Mouse (Mus musculus) liver, embryonic 15.5 days (tissue): ENCODE results near the gene Tmco3. TPM values are rescaled to one million over a fixed set of nuclear protein-coding genes. Genes with fewer than 3 reads are reported as not detected.

Experiments used
- ATAC-seq: fragments of 200-750 bp; cut with Nextera tagmentation; 2 replicates; pipeline ENCODE4 v1.8.0; 2017; ENCODE audit warnings: moderate number of reproducible peaks, mild to moderate bottlenecking, moderate library complexity; ENCODE audit not compliant: insufficient read depth
- H3K27ac ChIP-seq: fragments of 300-500 bp; sonication (generic); replicated peaks from 2 replicates; pipeline ENCODE4 v1.5.1; 2015; ENCODE audit warnings: mild to moderate bottlenecking, inconsistent platforms
- H3K27me3 ChIP-seq: fragments of 300-500 bp; sonication (generic); 2 replicates; pipeline ENCODE4 v1.6.1; 2015; ENCODE audit warnings: mild to moderate bottlenecking, inconsistent platforms
- H3K36me3 ChIP-seq: fragments of 300-500 bp; sonication (generic); replicated peaks from 2 replicates; pipeline ENCODE4 v1.6.1; 2015; ENCODE audit warnings: moderate library complexity, mild to moderate bottlenecking, inconsistent platforms
- H3K4me1 ChIP-seq: fragments of 300-500 bp; sonication (generic); replicated peaks from 2 replicates; pipeline ENCODE4 v1.6.1; 2015; ENCODE audit warnings: inconsistent platforms
- H3K4me2 ChIP-seq: fragments of 300-500 bp; sonication (generic); 2 replicates; pipeline ENCODE4 v1.6.1; 2015; ENCODE audit warnings: moderate library complexity, mild to moderate bottlenecking, inconsistent platforms
- H3K4me3 ChIP-seq: fragments of 300-500 bp; sonication (generic); replicated peaks from 2 replicates; pipeline ENCODE4 v1.5.1; 2015; ENCODE audit warnings: mild to moderate bottlenecking, inconsistent platforms
- H3K9ac ChIP-seq: fragments of 300-500 bp; sonication (generic); 2 replicates; pipeline ENCODE4 v1.6.1; 2015; ENCODE audit warnings: moderate library complexity, mild to moderate bottlenecking, inconsistent platforms
- H3K9me3 ChIP-seq: fragments of 300-500 bp; sonication (generic); replicated peaks from 2 replicates; pipeline ENCODE4 v1.6.1; 2016; ENCODE audit warnings: inconsistent platforms
- WGBS: fragments of 180-500 bp; shearing (Covaris S2); methylation state at CpG from one replicate; pipeline ENCODE4 v1.1.7; 2015; ENCODE audit warnings: mixed read lengths; ENCODE audit not compliant: insufficient replicate concordance; 5-methylcytosine and 5-hydroxymethylcytosine counted together
- polyA plus RNA-seq: library from polyadenylated mRNA; unstranded; fragments of >200 nt; fragmentation: Nextera tagmentation; extraction: Ambion mirVana; gene quantifications from 2 replicates; pipeline ENCODE4 v1.2.1, GENCODE M21; 2015

The Tmco3 gene
- polyA plus RNA-seq, 1 experiment from 2014 or later = 6.4 TPM

DNA sequence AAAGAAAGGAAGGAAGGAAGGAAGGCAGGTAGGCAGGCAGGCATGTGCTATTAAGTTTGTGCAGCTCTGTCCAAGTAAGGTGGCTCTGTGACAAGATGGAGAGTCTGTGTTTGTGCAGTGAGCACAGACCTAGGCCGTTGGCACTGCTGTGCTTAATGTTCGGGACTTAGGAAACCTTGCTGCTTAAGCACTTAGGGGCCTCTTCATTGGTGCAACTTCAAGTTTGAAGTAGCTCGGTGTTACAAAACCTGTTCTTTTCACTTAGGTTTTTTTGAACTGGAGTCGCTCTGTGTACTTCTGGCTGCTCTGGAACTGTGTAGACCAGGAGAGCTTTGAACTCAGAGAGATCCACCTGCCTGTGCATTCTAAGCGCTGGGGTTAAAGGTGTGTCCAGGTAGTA is 15.2 kb upstream of the Tmco3 start:
- Histone ChIP-seq H3K36me3 (peaks cover 30% of the 10 kb centered on the region), H3K27me3 (no peaks in the 10 kb centered on the region), H3K27ac (no peak overlapping the region), H3K4me2 (no peak overlapping the region), H3K9me3 (no peaks in the 10 kb centered on the region), H3K4me3 (no peak overlapping the region), H3K9ac (no peak overlapping the region), H3K4me1 (no peaks in the 10 kb centered on the region)
- ATAC-seq = no peak
- 61% methylated on average over 5 of the region's 5 CpGs for WGBS

DNA sequence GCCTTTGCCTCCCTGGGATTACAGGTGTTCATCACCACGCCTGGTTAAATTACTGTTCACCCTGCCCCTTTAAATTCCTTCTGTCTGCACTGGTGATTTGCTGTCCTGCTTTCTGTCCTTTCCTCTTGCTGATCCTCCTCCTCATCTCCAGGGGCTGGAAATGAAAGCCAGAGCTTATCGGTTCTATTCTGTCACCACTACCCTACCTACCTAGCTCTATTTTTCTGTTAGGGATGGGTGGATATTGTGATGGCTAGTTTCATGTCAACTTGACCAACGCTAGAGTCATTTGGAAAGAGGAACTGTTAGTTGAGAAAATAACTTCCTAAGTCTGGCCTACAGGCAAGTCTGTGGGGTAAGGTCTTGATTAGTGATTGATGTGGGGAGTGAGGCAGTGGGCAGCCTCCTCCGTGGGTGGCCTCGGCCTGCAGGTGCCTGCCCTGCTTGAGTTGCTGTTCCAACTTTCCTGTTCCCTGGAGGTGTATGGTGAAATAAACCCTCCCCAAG is 11.0 kb upstream of the Tmco3 start:
- 53% methylated on average over 5 of the region's 5 CpGs for WGBS

DNA sequence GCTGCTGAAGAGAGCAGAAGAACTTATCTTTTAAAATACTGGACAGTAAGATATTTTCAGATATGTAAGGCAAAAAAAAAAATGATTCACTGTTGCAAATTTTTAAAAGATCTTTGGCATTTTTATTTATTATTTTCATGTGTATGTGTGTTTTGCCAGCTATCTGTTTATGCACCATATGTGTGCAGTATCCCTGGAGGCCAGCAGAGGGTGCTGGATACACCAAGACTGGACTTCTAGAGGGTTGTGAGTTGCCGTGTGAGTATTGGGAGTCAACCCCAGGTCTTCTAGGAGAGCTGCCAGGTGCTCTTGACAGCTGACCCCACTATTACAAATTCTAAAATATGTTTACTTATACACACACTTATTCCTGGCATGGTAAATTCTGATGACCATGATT is 4.8 kb upstream of the Tmco3 start:
- Histone ChIP-seq H3K4me3 (no peak overlapping the region), H3K27me3 (no peaks in the 10 kb centered on the region), H3K9me3 (no peaks in the 10 kb centered on the region), H3K4me2 (no peak overlapping the region), H3K4me1 (peaks cover 21% of the 10 kb centered on the region), H3K36me3 (no peaks in the 10 kb centered on the region), H3K27ac (no peak overlapping the region), H3K9ac (no peak overlapping the region)
- ATAC-seq = no peak
- WGBS = 79% methylated on average over 1 of the region's 1 CpGs

More for the DNA sequence above, 11.0 kb upstream of the Tmco3 start:
- Histone ChIP-seq H3K9ac (no peak overlapping the region), H3K4me2 (no peak overlapping the region), H3K36me3 (no peaks in the 10 kb centered on the region), H3K27me3 (no peaks in the 10 kb centered on the region), H3K27ac (no peak overlapping the region), H3K9me3 (no peaks in the 10 kb centered on the region), H3K4me3 (no peak overlapping the region), H3K4me1 (no peaks in the 10 kb centered on the region)
- no peak for ATAC-seq

DNA sequence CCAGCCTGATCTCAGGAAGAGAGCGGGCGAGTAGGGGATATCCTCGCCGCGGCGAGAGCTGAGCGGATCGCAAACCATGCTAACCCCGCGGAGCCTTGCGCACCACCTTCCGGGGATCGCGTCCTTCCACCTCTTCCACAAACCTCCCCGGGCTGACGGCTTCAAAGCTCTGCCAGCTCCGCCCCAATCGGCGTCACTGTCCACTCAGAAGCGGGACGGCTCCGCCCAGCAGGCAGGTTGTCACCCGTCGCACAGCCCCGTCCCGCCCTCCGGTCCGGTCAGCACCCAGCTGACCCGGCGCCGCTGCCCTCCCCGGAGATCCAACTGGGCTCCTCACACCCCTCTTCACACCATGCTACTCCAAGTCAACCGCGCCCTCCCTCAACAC is 692 bp upstream of the Tmco3 start:
- Histone ChIP-seq H3K9ac (peak overlapping the region; percentile 92), H3K9me3 (no peaks in the 10 kb centered on the region), H3K4me3 (peak overlapping the region; percentile 88), H3K4me2 (peak overlapping the region; percentile 91), H3K27me3 (no peaks in the 10 kb centered on the region), H3K4me1 (peaks cover 41% of the 10 kb centered on the region), H3K27ac (peak overlapping the region; percentile 100), H3K36me3 (no peaks in the 10 kb centered on the region)
- WGBS = under 1% methylated on average over 34 of the region's 34 CpGs
- ATAC-seq = peak; percentile 86

- Histone ChIP-seq H3K27me3 (no peaks in the 10 kb centered on the region), H3K36me3 (0 out of 2 replicates have a peak, but pooled peaks cover 9% of the 10 kb centered on the region), H3K9ac (peak overlapping the region; percentile 92), H3K4me1 (peaks cover 38% of the 10 kb centered on the region), H3K4me3 (peak overlapping the region; percentile 88), H3K27ac (peak overlapping the region; percentile 100; the same call in 1 of the 2 replicates), H3K9me3 (no peaks in the 10 kb centered on the region), H3K4me2 (peak overlapping the region; percentile 91)
- WGBS = 5% methylated on average over 6 of the region's 6 CpGs
- no peak for ATAC-seq
These were observed 656 bp downstream of the Tmco3 start for GRCm38 (mm10) chr8:13288646-13289045.

DNA sequence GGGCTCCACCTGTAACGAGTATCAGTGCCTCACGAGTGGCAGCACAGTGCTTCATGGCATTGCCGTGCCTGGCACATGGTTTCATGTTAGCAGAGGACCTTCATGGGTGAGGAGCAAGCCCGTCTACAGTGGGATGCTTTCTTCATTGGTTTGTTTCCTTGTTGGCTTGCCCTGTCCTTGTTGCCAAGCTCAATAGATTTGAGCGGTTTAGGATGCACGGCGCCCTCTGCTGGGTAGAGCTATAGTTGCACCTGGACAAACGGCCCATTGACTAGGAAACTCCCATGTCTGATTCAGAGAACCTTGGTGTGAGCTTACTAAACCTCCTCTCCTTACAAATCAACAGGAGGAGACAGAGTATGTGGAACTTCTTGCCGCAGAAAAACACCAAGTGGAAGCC is 4.4 kb downstream of the Tmco3 start:
- Histone ChIP-seq H3K4me2 (no peak overlapping the region), H3K27me3 (no peaks in the 10 kb centered on the region), H3K27ac (no peak overlapping the region), H3K9ac (no peak overlapping the region), H3K4me1 (peaks cover 24% of the 10 kb centered on the region), H3K9me3 (no peaks in the 10 kb centered on the region), H3K36me3 (peaks cover 35% of the 10 kb centered on the region), H3K4me3 (no peak overlapping the region)
- 26% methylated on average over 9 of the region's 9 CpGs for WGBS
- ATAC-seq = no peak

- H3K36me3 ChIP-seq = peaks cover 37% of the 10 kb centered on the region
- no peak overlapping the region for H3K4me2 ChIP-seq
- no peaks in the 10 kb centered on the region for H3K9me3 ChIP-seq
- H3K27me3 ChIP-seq = no peaks in the 10 kb centered on the region
- no peak overlapping the region for H3K9ac ChIP-seq
- H3K4me3 ChIP-seq = no peak overlapping the region
- no peak for ATAC-seq
- H3K27ac ChIP-seq = no peak overlapping the region
- WGBS = 81% methylated on average over 9 of the region's 9 CpGs
- peaks cover 14% of the 10 kb centered on the region for H3K4me1 ChIP-seq
These were observed 5.9 kb downstream of the Tmco3 start for GRCm38 (mm10) chr8:13293677-13294470.

GRCm38 (mm10) chr8:13299571-13299970 is 11.6 kb downstream of the Tmco3 start:
- Histone ChIP-seq H3K36me3 (peaks cover 46% of the 10 kb centered on the region), H3K4me3 (no peak overlapping the region), H3K4me1 (no peaks in the 10 kb centered on the region), H3K27me3 (no peaks in the 10 kb centered on the region), H3K9ac (no peak overlapping the region), H3K4me2 (no peak overlapping the region), H3K9me3 (no peaks in the 10 kb centered on the region), H3K27ac (no peak overlapping the region)
- no peak for ATAC-seq
- WGBS = 79% methylated on average over 8 of the region's 8 CpGs

- H3K36me3 ChIP-seq = peaks cover 40% of the 10 kb centered on the region
- no peaks in the 10 kb centered on the region for H3K9me3 ChIP-seq
- WGBS = 81% methylated on average over 7 of the region's 7 CpGs
- ATAC-seq = no peak
- H3K4me3 ChIP-seq = no peak overlapping the region
- H3K4me2 ChIP-seq = no peak overlapping the region
- no peaks in the 10 kb centered on the region for H3K4me1 ChIP-seq
- no peak overlapping the region for H3K27ac ChIP-seq
- H3K27me3 ChIP-seq = no peaks in the 10 kb centered on the region
- H3K9ac ChIP-seq = no peak overlapping the region
These were observed 13.0 kb downstream of the Tmco3 start for GRCm38 (mm10) chr8:13301036-13301435.

- Histone ChIP-seq H3K9ac (no peak overlapping the region), H3K4me3 (no peak overlapping the region), H3K4me2 (no peak overlapping the region), H3K27ac (no peak overlapping the region), H3K36me3 (peaks cover 13% of the 10 kb centered on the region; the same call in 1 of the 2 replicates), H3K9me3 (no peaks in the 10 kb centered on the region), H3K27me3 (no peaks in the 10 kb centered on the region), H3K4me1 (peaks cover 6% of the 10 kb centered on the region; the same call in 1 of the 2 replicates)
- WGBS = 80% methylated on average over 6 of the region's 6 CpGs
- ATAC-seq = no peak
These were observed 17.5 kb downstream of the Tmco3 start for GRCm38 (mm10) chr8:13305459-13305858.

GRCm38 (mm10) chr8:13305884-13306283 is 17.9 kb downstream of the Tmco3 start:
- H3K4me3 ChIP-seq = no peak overlapping the region
- H3K27me3 ChIP-seq = no peaks in the 10 kb centered on the region
- no peak for ATAC-seq
- H3K9me3 ChIP-seq = no peaks in the 10 kb centered on the region
- H3K4me1 ChIP-seq = peaks cover 6% of the 10 kb centered on the region; the same call in 1 of the 2 replicates
- 70% methylated on average over 4 of the region's 4 CpGs for WGBS
- 0 out of 2 replicates have a peak overlapping the region, but pooled peaks have one; percentile 1 for H3K27ac ChIP-seq
- no peak overlapping the region for H3K9ac ChIP-seq
- H3K36me3 ChIP-seq = peaks cover 13% of the 10 kb centered on the region; the same call in 1 of the 2 replicates
- H3K4me2 ChIP-seq = no peak overlapping the region
